Mouse (Mus musculus) stomach, embryonic 14.5 days (tissue): ENCODE measurements around the gene Ifna7. TPM values are rescaled to one million over a fixed set of nuclear protein-coding genes. Genes with fewer than 3 reads are reported as not detected.

Source experiments
- ATAC-seq: fragments of 200-750 bp; cut with Nextera tagmentation; 2 replicates; pipeline ENCODE4 v1.8.0; 2017; ENCODE audit warnings: low read depth, moderate TSS enrichment; ENCODE audit not compliant: insufficient number of reproducible peaks, insufficient read depth, low FRiP score
- H3K27ac ChIP-seq: fragments of 300-500 bp; sonication (generic); 2 replicates; pipeline ENCODE4 v1.5.1; 2014; ENCODE audit warnings: mild to moderate bottlenecking, low read length, moderate library complexity, mixed read lengths
- H3K27me3 ChIP-seq: fragments of 300-500 bp; sonication (generic); 2 replicates; pipeline ENCODE4 v1.6.1; 2014; ENCODE audit warnings: low read length, control low read depth, mixed read lengths; ENCODE audit not compliant: control insufficient read depth, insufficient read depth
- H3K36me3 ChIP-seq: fragments of 300-500 bp; sonication (generic); 2 replicates; pipeline ENCODE4 v1.6.1; 2014; ENCODE audit warnings: mild to moderate bottlenecking, control low read depth, low read length, moderate library complexity, mixed read lengths; ENCODE audit not compliant: control insufficient read depth, insufficient read depth
- H3K4me1 ChIP-seq: fragments of 300-500 bp; sonication (generic); 2 replicates; pipeline ENCODE4 v1.6.1; 2014; ENCODE audit warnings: low read length, control low read depth, mixed read lengths; ENCODE audit not compliant: control insufficient read depth, insufficient read depth
- H3K4me2 ChIP-seq: fragments of 300-500 bp; sonication (generic); replicated peaks from 2 replicates; pipeline ENCODE4 v1.6.1; 2014; ENCODE audit warnings: low read depth, low read length, control low read depth
- H3K4me3 ChIP-seq: fragments of 300-500 bp; sonication (generic); 2 replicates; pipeline ENCODE4 v1.5.1; 2014; ENCODE audit warnings: low read depth, low read length, control low read depth
- H3K9ac ChIP-seq: fragments of 300-500 bp; sonication (generic); replicated peaks from 2 replicates; pipeline ENCODE4 v1.6.1; 2014; ENCODE audit warnings: low read depth, mild to moderate bottlenecking, control low read depth, low read length, moderate library complexity, mixed read lengths
- H3K9me3 ChIP-seq: fragments of 300-500 bp; sonication (generic); 2 replicates; pipeline ENCODE4 v1.6.1; 2016; ENCODE audit warnings: low read depth, low read length, control low read depth; ENCODE audit not compliant: control insufficient read depth
- WGBS: fragments of 180-500 bp; shearing (Covaris S2); extraction: QIAGEN DNeasy Blood & Tissue Kit; methylation state at CpG from one replicate; pipeline ENCODE4 v1.1.7; 2014; 5-methylcytosine and 5-hydroxymethylcytosine counted together
- polyA plus RNA-seq: library from polyadenylated mRNA; unstranded; fragments of >200 nt; fragmentation: Nextera tagmentation; extraction: Ambion mirVana; gene quantifications from 2 replicates; pipeline ENCODE4 v1.2.1, GENCODE M21; 2014

Ifna7 gene
- polyA plus RNA-seq, 1 experiment from 2014 or later, result not detected

- H3K4me3 ChIP-seq, result no peak overlapping the region
- no peaks in the 10 kb centered on the region for H3K9me3 ChIP-seq
- no peaks in the 10 kb centered on the region for H3K27me3 ChIP-seq
- H3K4me2 ChIP-seq, result no peak overlapping the region
- 70% methylated on average over 4 of the region's 4 CpGs for WGBS
- H3K36me3 ChIP-seq, result no peaks in the 10 kb centered on the region
- H3K4me1 ChIP-seq, result no peaks in the 10 kb centered on the region
- H3K27ac ChIP-seq, result no peak overlapping the region
- no peak overlapping the region for H3K9ac ChIP-seq
- no peak for ATAC-seq
Measured at GRCm38 (mm10) chr4:88851026-88851763, 35.2 kb downstream of the Ifna7 start.

GRCm38 (mm10) chr4:88859214-88859613 is 43.2 kb downstream of the Ifna7 start:
- Histone ChIP-seq H3K4me3 (no peak overlapping the region), H3K9me3 (no peaks in the 10 kb centered on the region), H3K27ac (no peak overlapping the region), H3K4me1 (no peaks in the 10 kb centered on the region), H3K9ac (no peak overlapping the region), H3K36me3 (no peaks in the 10 kb centered on the region), H3K27me3 (no peaks in the 10 kb centered on the region), H3K4me2 (no peak overlapping the region)
- no peak for ATAC-seq

GRCm38 (mm10) chr4:88863309-88863708 is 47.3 kb downstream of the Ifna7 start:
- Histone ChIP-seq H3K27ac (no peak overlapping the region), H3K27me3 (no peaks in the 10 kb centered on the region), H3K9ac (no peak overlapping the region), H3K4me2 (no peak overlapping the region), H3K36me3 (no peaks in the 10 kb centered on the region), H3K9me3 (no peaks in the 10 kb centered on the region), H3K4me1 (no peaks in the 10 kb centered on the region), H3K4me3 (no peak overlapping the region)
- no peak for ATAC-seq
- WGBS, result 5% methylated on average over 7 of the region's 7 CpGs

DNA sequence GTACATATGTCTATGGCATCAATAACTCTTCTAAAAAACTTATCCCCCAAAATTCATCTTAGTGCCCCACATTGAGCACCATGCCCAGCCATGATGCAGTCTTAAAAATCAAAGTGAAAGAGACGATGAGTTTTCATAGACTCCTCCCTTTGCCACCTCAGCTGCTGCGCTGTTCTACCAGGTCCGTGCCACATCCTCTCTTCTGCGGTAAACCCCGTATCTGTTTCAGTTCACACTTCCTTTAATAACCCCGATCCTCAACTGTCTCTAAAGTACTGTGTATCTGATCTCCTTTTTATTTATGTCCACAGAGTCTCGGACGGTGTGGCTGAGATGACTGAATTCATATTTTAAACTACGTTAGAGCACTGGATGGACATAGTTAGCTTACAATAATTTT is 48.6 kb downstream of the Ifna7 start:
- ATAC-seq, result no peak
- Histone ChIP-seq H3K9ac (no peak overlapping the region), H3K4me2 (no peak overlapping the region), H3K36me3 (no peaks in the 10 kb centered on the region), H3K4me3 (no peak overlapping the region), H3K9me3 (no peaks in the 10 kb centered on the region), H3K27me3 (no peaks in the 10 kb centered on the region), H3K4me1 (no peaks in the 10 kb centered on the region), H3K27ac (no peak overlapping the region)
- WGBS, result 68% methylated on average over 9 of the region's 9 CpGs

GRCm38 (mm10) chr4:88865011-88865569 is 49.1 kb downstream of the Ifna7 start:
- Histone ChIP-seq H3K27me3 (no peaks in the 10 kb centered on the region), H3K4me2 (no peak overlapping the region), H3K4me3 (no peak overlapping the region), H3K9me3 (no peaks in the 10 kb centered on the region), H3K36me3 (no peaks in the 10 kb centered on the region), H3K4me1 (no peaks in the 10 kb centered on the region), H3K9ac (no peak overlapping the region), H3K27ac (no peak overlapping the region)
- ATAC-seq, result no peak
- WGBS, result 50% methylated on average over 6 of the region's 6 CpGs

Other genes starting within 250 kb of the Ifna7 start
- gene Ifna14, start 244.4 kb upstream of the Ifna7 start, polyA plus RNA-seq, result not detected in 2 replicates
- gene Ifna9, start 223.8 kb upstream of the Ifna7 start, polyA plus RNA-seq, result not detected in 2 replicates
- gene Ifna12, start 212.9 kb upstream of the Ifna7 start, polyA plus RNA-seq, result not detected in 2 replicates
- gene C87499, start 181.8 kb upstream of the Ifna7 start, polyA plus RNA-seq, result not detected in 2 replicates
- gene Ifna13, start 171.8 kb upstream of the Ifna7 start, polyA plus RNA-seq, result not detected in 2 replicates
- gene Ifna16, start 139.3 kb upstream of the Ifna7 start, polyA plus RNA-seq, result not detected in 2 replicates
- not detected in 2 replicates for gene Ifna2, start 132.3 kb upstream of the Ifna7 start, polyA plus RNA-seq
- not detected in 2 replicates for gene Ifnab, start 124.9 kb upstream of the Ifna7 start, polyA plus RNA-seq
- gene Gm26566, start 94.4 kb upstream of the Ifna7 start, polyA plus RNA-seq, result 0.64 and 1.7 TPM in 2 replicates
- gene Klhl9, start 93.8 kb upstream of the Ifna7 start, polyA plus RNA-seq, result 121 and 128 TPM in 2 replicates
- gene Gm13271, start 61.4 kb upstream of the Ifna7 start, polyA plus RNA-seq, result not detected in 2 replicates
- gene Gm13283, start 56.1 kb upstream of the Ifna7 start, polyA plus RNA-seq, result 0.24 TPM in 1 of 2 replicates, not detected in the other
- 0.26 and 0.43 TPM in 2 replicates for gene Gm13290, start 42.4 kb upstream of the Ifna7 start, polyA plus RNA-seq
- gene Gm13289, start 39.3 kb upstream of the Ifna7 start, polyA plus RNA-seq, result not detected in 2 replicates
- gene Gm13272, start 36.4 kb upstream of the Ifna7 start, polyA plus RNA-seq, result not detected in 2 replicates
- not detected in 2 replicates for gene Ifnz, start 34.1 kb upstream of the Ifna7 start, polyA plus RNA-seq
- not detected in 2 replicates for gene Gm13276, start 30.5 kb upstream of the Ifna7 start, polyA plus RNA-seq
- gene Gm13277, start 27.6 kb upstream of the Ifna7 start, polyA plus RNA-seq, result not detected in 2 replicates
- not detected in 2 replicates for gene Gm13278, start 24.7 kb upstream of the Ifna7 start, polyA plus RNA-seq
- gene Gm13275, start 21.7 kb upstream of the Ifna7 start, polyA plus RNA-seq, result not detected in 2 replicates
- gene Gm13279, start 18.8 kb upstream of the Ifna7 start, polyA plus RNA-seq, result not detected in 2 replicates
- gene Gm13285, start 16.6 kb upstream of the Ifna7 start, polyA plus RNA-seq, result 1.00 and 1.5 TPM in 2 replicates
- gene Gm13287, start 13.0 kb upstream of the Ifna7 start, polyA plus RNA-seq, result not detected in 2 replicates
- gene Gm13288, start 10.7 kb upstream of the Ifna7 start, polyA plus RNA-seq, result not detected in 2 replicates
- gene Ifna11, start 3.7 kb downstream of the Ifna7 start, polyA plus RNA-seq, result not detected in 2 replicates
- gene Ifna6, start 11.2 kb downstream of the Ifna7 start, polyA plus RNA-seq, result not detected in 2 replicates
- gene Ifna5, start 19.3 kb downstream of the Ifna7 start, polyA plus RNA-seq, result not detected in 2 replicates
- not detected in 2 replicates for gene Ifna4, start 25.6 kb downstream of the Ifna7 start, polyA plus RNA-seq
- not detected in 2 replicates for gene Ifna1, start 33.9 kb downstream of the Ifna7 start, polyA plus RNA-seq
- gene Ifne, start 64.0 kb downstream of the Ifna7 start, polyA plus RNA-seq, result not detected in 2 replicates